Mouse (Mus musculus) forebrain, embryonic 16.5 days (tissue): ENCODE measurements at regions not wholly inside any gene's neighbourhood (a gene's known extent, or its start where the extent isn't known, plus 50 kb on each side); places are given as distances from the start of the nearest gene placed in this dataset.

ENCODE experiments used
- ATAC-seq: fragments of 200-750 bp; cut with Nextera tagmentation; 2 replicates; pipeline ENCODE4 v1.8.0; 2017; ENCODE audit warnings: mild to moderate bottlenecking, moderate library complexity
- H3K27ac ChIP-seq: fragments of 300-500 bp; sonication (generic); 2 replicates; pipeline ENCODE4 v1.5.1; 2014; ENCODE audit warnings: low read length, control low read depth
- H3K27me3 ChIP-seq: fragments of 300-500 bp; sonication (generic); replicated peaks from 2 replicates; pipeline ENCODE4 v1.6.1; 2014; ENCODE audit warnings: low read length; ENCODE audit not compliant: control insufficient read depth, insufficient read depth
- H3K36me3 ChIP-seq: fragments of 300-500 bp; sonication (generic); 2 replicates; pipeline ENCODE4 v1.6.1; 2014; ENCODE audit not compliant: control insufficient read depth, insufficient read depth
- H3K4me1 ChIP-seq: fragments of 300-500 bp; sonication (generic); replicated peaks from 2 replicates; pipeline ENCODE4 v1.6.1; 2014; ENCODE audit warnings: low read length; ENCODE audit not compliant: control insufficient read depth, insufficient read depth
- H3K4me2 ChIP-seq: fragments of 300-500 bp; sonication (generic); 2 replicates; pipeline ENCODE4 v1.6.1; 2014; ENCODE audit warnings: mild to moderate bottlenecking, low read length, control low read depth
- H3K4me3 ChIP-seq: fragments of 300-500 bp; sonication (generic); replicated peaks from 2 replicates; pipeline ENCODE4 v1.5.1; 2014; ENCODE audit warnings: mild to moderate bottlenecking, low read length, control low read depth
- H3K9ac ChIP-seq: fragments of 300-500 bp; sonication (generic); replicated peaks from 2 replicates; pipeline ENCODE4 v1.6.1; 2014; ENCODE audit warnings: low read depth, low read length, control low read depth
- H3K9me3 ChIP-seq: fragments of 300-500 bp; sonication (generic); 2 replicates; pipeline ENCODE4 v1.6.1; 2016; ENCODE audit warnings: low read length; ENCODE audit not compliant: control insufficient read depth
- WGBS: fragments of 180-500 bp; shearing (Covaris S2); extraction: QIAGEN DNeasy Blood & Tissue Kit; methylation state at CpG from one replicate; pipeline ENCODE4 v1.1.7; 2014; 5-methylcytosine and 5-hydroxymethylcytosine counted together

- H3K36me3 ChIP-seq, result no peaks in the 10 kb centered on the region
- no peak overlapping the region for H3K4me3 ChIP-seq
- H3K4me1 ChIP-seq, result peaks cover 7% of the 10 kb centered on the region
- no peaks in the 10 kb centered on the region for H3K9me3 ChIP-seq
- WGBS, result 80% methylated on average over 10 of the region's 10 CpGs
- ATAC-seq, result no peak
- H3K9ac ChIP-seq, result no peak overlapping the region
- H3K27me3 ChIP-seq, result no peaks in the 10 kb centered on the region
- H3K27ac ChIP-seq, result no peak overlapping the region
- no peak overlapping the region for H3K4me2 ChIP-seq
Observed at GRCm38 (mm10) chr13:111344981-111345380, 90.2 kb downstream of the Actbl2 start.

DNA sequence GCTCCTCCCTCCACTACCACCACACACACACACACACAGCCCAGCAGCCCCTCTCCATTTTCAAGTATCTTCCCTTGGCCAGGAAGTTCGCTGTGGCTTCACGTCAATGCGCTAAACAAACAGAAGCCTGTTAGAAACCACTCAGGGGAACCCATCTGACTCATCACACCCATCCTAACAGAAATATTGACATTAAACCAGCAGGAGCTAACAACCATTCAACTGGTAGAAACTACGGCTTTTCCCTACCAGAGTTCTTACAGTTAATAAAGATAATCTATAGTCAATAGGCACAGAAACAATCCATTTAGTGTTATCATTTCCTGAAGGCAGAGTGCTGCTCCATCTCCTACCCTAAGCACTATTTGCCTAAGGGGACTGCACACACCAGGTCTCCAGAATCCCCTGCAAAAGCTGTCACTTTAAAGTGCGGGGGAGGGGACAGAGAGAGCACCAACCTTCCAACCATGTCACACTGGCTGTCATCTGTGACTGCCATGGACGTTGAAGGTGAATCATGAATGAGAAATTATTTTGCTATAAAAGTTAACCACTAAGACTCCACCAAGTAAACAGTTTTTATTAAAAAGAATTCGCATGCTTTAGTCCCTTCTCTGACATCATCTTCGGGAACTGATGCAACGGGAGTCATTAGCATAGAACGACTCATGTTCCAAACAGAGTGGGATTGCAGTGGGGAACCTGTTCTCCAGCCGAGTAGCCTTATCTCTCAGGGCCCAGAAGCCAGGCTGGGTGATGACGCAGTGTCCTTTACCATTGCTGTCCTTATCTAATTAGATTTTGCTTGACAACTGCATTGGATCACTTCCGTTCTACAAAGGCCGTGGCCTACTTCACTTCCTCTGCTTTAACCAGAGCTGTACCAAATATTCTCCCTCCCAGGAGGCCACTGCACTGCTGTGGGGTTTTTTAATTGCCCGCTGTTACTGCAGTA lies 91.0 kb downstream of the Actbl2 start:
- H3K27me3 ChIP-seq, result no peaks in the 10 kb centered on the region
- H3K4me2 ChIP-seq, result no peak overlapping the region
- no peak for ATAC-seq

DNA sequence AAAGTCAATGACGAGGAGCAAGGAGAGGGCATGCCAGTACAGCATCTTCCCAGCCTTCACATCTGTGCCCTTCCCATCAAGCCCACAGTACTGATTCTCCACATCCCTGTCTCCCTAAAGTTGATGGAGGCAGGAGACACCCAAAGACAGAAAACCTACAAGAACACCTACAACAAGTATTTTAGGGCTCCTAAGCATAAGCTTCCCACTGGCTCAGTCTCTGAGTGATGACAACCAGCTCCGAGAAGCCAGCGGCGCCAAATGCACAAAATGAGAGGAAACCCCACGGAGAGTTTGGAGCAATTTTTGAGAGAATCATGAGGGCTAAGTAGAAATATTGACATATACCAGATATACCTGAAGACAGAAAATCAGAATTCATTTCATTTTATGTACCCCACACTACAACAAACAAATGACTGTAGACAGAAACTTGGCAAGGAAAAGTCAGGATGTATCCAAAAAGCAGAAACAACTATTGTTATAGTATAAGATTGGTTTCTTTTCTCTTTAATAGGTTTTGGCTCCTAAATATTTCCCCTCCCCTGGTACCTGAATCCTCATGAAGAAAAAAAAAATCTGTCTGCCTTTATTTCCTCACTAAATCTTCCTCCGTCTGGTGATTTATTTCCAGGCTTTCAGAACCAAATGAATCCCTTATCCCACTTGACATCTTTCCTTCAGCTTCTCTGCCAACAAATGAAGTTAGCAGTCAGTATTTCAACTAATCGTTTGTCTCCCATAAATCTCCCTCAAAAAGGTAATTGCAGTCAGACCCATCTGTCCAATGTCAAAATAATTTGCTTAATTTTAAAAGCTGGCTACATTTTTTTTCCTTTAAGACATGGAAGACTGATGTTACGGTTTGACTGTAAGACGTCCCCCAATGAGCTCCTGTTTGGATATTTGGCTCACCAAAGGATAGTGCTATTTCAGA lies 102.0 kb downstream of the Actbl2 start:
- Histone ChIP-seq H3K27ac (no peak overlapping the region), H3K4me3 (no peak overlapping the region), H3K4me1 (peaks cover 3% of the 10 kb centered on the region; the same call in 1 of the 2 replicates), H3K9me3 (no peaks in the 10 kb centered on the region), H3K27me3 (no peaks in the 10 kb centered on the region), H3K4me2 (no peak overlapping the region), H3K9ac (no peak overlapping the region), H3K36me3 (no peaks in the 10 kb centered on the region)
- WGBS, result 61% methylated on average over 9 of the region's 9 CpGs
- ATAC-seq, result no peak

More for the DNA sequence above, 91.0 kb downstream of the Actbl2 start:
- H3K9me3 ChIP-seq, result no peaks in the 10 kb centered on the region
- H3K36me3 ChIP-seq, result no peaks in the 10 kb centered on the region
- peaks cover 7% of the 10 kb centered on the region for H3K4me1 ChIP-seq
- H3K27ac ChIP-seq, result no peak overlapping the region
- no peak overlapping the region for H3K9ac ChIP-seq
- WGBS, result 80% methylated on average over 15 of the region's 15 CpGs
- H3K4me3 ChIP-seq, result no peak overlapping the region

GRCm38 (mm10) chr13:111361456-111361855 lies 106.6 kb downstream of the Actbl2 start:
- no peaks in the 10 kb centered on the region for H3K27me3 ChIP-seq
- no peak for ATAC-seq
- H3K9ac ChIP-seq, result no peak overlapping the region
- H3K4me2 ChIP-seq, result no peak overlapping the region
- H3K4me3 ChIP-seq, result no peak overlapping the region
- 56% methylated on average over 4 of the region's 4 CpGs for WGBS
- peaks cover 8% of the 10 kb centered on the region; the same call in 1 of the 2 replicates for H3K4me1 ChIP-seq
- peaks cover 4% of the 10 kb centered on the region; the same call in 1 of the 2 replicates for H3K9me3 ChIP-seq
- H3K27ac ChIP-seq, result no peak overlapping the region
- H3K36me3 ChIP-seq, result no peaks in the 10 kb centered on the region

DNA sequence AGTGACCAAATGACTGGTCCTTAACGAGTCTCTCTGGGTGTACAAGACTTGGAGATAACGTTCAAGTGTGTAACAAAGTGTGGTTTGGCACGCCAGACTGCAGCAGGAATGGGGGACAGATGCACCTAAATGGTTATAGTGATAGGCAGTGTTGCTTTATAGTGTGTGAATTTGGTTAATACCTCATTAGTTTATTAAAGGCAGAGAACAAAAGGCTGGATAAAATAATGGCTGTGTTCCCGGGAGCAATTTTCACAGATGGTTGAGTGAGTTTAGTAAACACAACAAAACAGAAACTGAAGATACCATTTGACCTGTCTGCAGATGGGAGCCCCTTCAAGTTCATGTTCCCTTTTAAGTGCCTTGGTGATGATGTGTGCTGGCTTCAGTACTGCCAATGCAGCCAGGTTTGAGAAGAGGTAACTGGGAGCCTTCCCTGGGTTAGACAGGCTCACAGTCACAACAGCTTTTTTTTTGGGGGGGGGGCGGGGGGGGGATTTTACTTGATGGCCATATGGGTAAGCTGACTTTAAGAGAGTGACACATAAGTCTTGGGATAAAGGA lies 108.4 kb downstream of the Actbl2 start:
- Histone ChIP-seq H3K4me3 (no peak overlapping the region), H3K36me3 (no peaks in the 10 kb centered on the region), H3K9me3 (peaks cover 4% of the 10 kb centered on the region; the same call in 1 of the 2 replicates), H3K27ac (no peak overlapping the region), H3K4me2 (no peak overlapping the region), H3K4me1 (peaks cover 6% of the 10 kb centered on the region; the same call in 1 of the 2 replicates), H3K27me3 (no peaks in the 10 kb centered on the region), H3K9ac (no peak overlapping the region)
- 16% methylated on average over 5 of the region's 5 CpGs for WGBS
- peak; percentile 80 for ATAC-seq

GRCm38 (mm10) chr13:111366871-111367270 lies 112.1 kb downstream of the Actbl2 start:
- Histone ChIP-seq H3K36me3 (no peaks in the 10 kb centered on the region), H3K9ac (no peak overlapping the region), H3K4me1 (peaks cover 6% of the 10 kb centered on the region; the same call in 1 of the 2 replicates), H3K4me3 (no peak overlapping the region), H3K27ac (no peak overlapping the region), H3K4me2 (no peak overlapping the region), H3K9me3 (peaks cover 4% of the 10 kb centered on the region; the same call in 1 of the 2 replicates), H3K27me3 (no peaks in the 10 kb centered on the region)
- 84% methylated on average over 8 of the region's 8 CpGs for WGBS
- ATAC-seq, result no peak

- no peaks in the 10 kb centered on the region for H3K36me3 ChIP-seq
- no peak overlapping the region for H3K4me3 ChIP-seq
- H3K27me3 ChIP-seq, result no peaks in the 10 kb centered on the region
- H3K4me2 ChIP-seq, result no peak overlapping the region
- ATAC-seq, result no peak
- no peak overlapping the region for H3K9ac ChIP-seq
- WGBS, result 53% methylated on average over 3 of the region's 3 CpGs
- peaks cover 4% of the 10 kb centered on the region; the same call in 1 of the 2 replicates for H3K9me3 ChIP-seq
- H3K4me1 ChIP-seq, result peaks cover 6% of the 10 kb centered on the region; the same call in 1 of the 2 replicates
- no peak overlapping the region for H3K27ac ChIP-seq
Observed at GRCm38 (mm10) chr13:111367620-111368019, 112.8 kb downstream of the Actbl2 start.

DNA sequence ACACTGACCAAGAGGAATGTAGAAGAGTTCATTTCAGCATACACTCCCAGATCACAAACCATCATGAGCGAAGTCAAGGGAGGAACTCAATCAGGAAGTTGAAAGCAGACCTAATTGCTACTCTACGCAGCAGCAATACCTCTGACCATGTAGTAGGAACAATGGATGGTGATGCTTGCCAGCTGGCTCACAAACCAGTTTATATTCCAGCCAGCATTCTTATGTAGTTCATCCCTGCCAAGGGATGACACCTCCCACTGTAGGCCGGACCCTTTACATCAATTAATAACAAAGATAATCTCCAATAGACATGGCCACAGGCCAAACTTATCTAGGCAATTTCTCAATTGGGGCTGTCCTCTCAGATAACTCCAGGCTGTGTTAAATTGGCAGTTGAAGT lies 115.1 kb downstream of the Actbl2 start:
- no peaks in the 10 kb centered on the region for H3K4me1 ChIP-seq
- no peak overlapping the region for H3K9ac ChIP-seq
- ATAC-seq, result no peak
- WGBS, result 61% methylated on average over 3 of the region's 3 CpGs
- no peak overlapping the region for H3K4me2 ChIP-seq
- H3K4me3 ChIP-seq, result no peak overlapping the region
- no peaks in the 10 kb centered on the region for H3K36me3 ChIP-seq
- no peak overlapping the region for H3K27ac ChIP-seq
- no peaks in the 10 kb centered on the region for H3K27me3 ChIP-seq
- H3K9me3 ChIP-seq, result peaks cover 4% of the 10 kb centered on the region; the same call in 1 of the 2 replicates
